Mouse (Mus musculus): ENCODE data around the gene Slc25a41. TPM values are rescaled to one million over a fixed set of nuclear protein-coding genes. Genes with fewer than 3 reads are reported as not detected.

The Slc25a41 gene
- polyA plus RNA-seq, 1 experiment from 2014 or later = not detected

GRCm38 (mm10) chr17:57038978-57039377 lies 2.5 kb downstream of the Slc25a41 start:
- H3K9me3 ChIP-seq (replicated peaks) = no peaks in the 10 kb centered on the region
- H3K4me2 ChIP-seq = no peak overlapping the region
- peaks cover 20% of the 10 kb centered on the region for H3K27me3 ChIP-seq
- H3K9ac ChIP-seq = no peak overlapping the region
- WGBS = 40% methylated on average over 8 of the region's 8 CpGs
- no peak overlapping the region for H3K27ac ChIP-seq
- H3K36me3 ChIP-seq = no peaks in the 10 kb centered on the region
- ATAC-seq (replicated peaks; ENCODE audit: insufficient number of reproducible peaks, insufficient read depth, low FRiP score, low read depth) = no peak
- H3K4me3 ChIP-seq = no peak overlapping the region
- H3K4me1 ChIP-seq (replicated peaks) = 0 out of 2 replicates have a peak, but pooled peaks cover 11% of the 10 kb centered on the region

- Histone ChIP-seq H3K9me3 (replicated peaks) (no peaks in the 10 kb centered on the region), H3K36me3 (peaks cover 4% of the 10 kb centered on the region; the same call in 1 of the 2 replicates), H3K4me1 (replicated peaks) (peaks cover 17% of the 10 kb centered on the region), H3K4me2 (peak overlapping the region; percentile 73; the same call in 1 of the 2 replicates), H3K9ac (no peak overlapping the region), H3K27ac (peak overlapping the region; percentile 88; the same call in 1 of the 2 replicates), H3K4me3 (peak overlapping the region; percentile 45; the same call in 1 of the 2 replicates), H3K27me3 (peaks cover 6% of the 10 kb centered on the region; the same call in 1 of the 2 replicates)
- no peak for ATAC-seq (replicated peaks; ENCODE audit: insufficient number of reproducible peaks, insufficient read depth, low FRiP score, low read depth)
- WGBS = 88% methylated on average over 4 of the region's 4 CpGs
Measured at GRCm38 (mm10) chr17:57032854-57033253, 8.6 kb downstream of the Slc25a41 start.

DNA sequence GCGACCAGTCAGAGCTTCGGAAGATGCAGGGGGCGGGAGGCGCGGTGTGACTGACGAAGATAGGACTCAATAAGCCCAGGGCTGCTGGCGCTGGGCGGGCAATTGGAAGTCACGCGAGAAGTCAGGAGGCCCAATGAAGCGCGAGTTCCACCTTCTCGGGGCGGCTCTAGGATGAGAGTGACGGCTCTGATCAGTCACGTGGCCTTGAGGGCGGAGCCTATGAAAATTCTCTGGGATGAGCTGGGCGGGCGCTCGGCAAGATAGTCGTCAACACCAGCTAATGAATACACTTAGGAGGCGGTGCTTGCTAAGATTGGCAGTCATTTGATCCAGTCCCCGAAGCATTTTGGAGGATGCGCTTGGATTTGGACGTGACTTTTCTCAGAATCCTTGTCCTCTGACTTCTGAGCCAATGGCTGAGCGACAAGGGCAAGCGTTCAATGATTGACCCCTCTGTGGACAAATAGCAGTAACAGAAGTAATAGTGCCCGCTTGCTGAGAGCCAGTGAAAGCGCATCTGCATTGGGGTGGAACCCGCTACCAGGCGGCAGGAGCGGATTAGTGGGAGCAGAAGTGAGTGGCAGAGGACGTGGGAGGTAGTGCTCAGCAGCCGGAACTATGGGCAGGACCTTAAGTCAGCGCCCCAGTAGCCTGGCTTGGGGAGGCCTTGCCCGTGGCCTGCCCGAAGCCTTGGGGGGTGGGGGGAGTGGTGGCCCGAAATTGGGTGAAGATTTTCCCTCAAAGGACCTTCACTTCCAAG lies 9.6 kb downstream of the Slc25a41 start:
- peak; percentile 95 for ATAC-seq (replicated peaks; ENCODE audit: insufficient number of reproducible peaks, insufficient read depth, low FRiP score, low read depth)
- Histone ChIP-seq H3K4me3 (peak overlapping the region; percentile 97), H3K36me3 (peaks cover 14% of the 10 kb centered on the region), H3K9me3 (replicated peaks) (no peaks in the 10 kb centered on the region), H3K4me1 (replicated peaks) (peaks cover 17% of the 10 kb centered on the region), H3K4me2 (peak overlapping the region; percentile 73), H3K9ac (peak overlapping the region; percentile 53), H3K27ac (peak overlapping the region; percentile 88), H3K27me3 (0 out of 2 replicates have a peak, but pooled peaks cover 2% of the 10 kb centered on the region)
- under 1% methylated on average over 38 of the region's 38 CpGs for WGBS

DNA sequence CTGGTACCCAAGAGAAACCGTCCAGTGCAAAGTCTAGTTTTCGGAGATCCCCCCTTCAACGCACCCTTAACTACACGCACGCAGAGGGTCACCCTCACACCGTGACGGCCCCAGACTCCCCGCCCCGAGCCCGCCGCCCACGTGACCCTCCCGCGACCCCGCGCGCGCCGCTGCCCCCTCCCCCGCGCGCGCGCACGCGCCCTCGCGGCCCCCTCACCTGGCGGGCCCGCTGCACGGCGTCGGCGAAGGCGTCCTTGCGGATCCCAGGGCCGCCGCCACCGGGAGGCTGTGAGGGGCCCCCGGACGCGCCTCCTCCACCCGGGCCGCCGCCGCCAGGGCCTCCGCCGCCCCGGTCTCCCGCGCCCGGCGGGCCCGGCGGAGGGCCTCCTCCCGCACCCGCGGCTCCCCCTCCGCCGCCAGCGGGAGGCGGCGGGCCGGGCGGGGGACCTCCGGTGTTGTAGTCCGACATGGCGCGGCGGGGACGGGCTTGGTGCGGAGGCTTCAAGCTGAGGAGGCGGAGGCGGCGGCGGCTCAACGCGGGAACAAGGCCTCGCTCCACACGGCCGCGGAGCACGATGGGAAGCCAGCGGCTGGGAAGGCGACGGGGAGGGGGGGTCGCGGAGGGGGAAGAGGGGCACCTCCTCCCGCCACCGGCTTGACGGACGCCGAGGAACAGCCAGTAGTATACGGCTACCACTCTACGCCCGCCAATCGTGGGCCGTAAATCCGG lies 10.4 kb downstream of the Slc25a41 start, which contains the start of gene Khsrp:
TSS of gene Khsrp (minus strand) at position 592 of the 730 bp plus-strand sequence.
- Histone ChIP-seq H3K27ac (peak within 1 kb of the TSS; percentile 96), H3K4me3 (peak within 1 kb of the TSS; percentile 97), H3K4me2 (peak within 1 kb of the TSS; percentile 75), H3K9ac (peak within 1 kb of the TSS; percentile 100), H3K27me3 (no peaks in the 10 kb centered on the region), H3K4me1 (replicated peaks) (peaks cover 17% of the 10 kb centered on the region), H3K36me3 (peaks cover 22% of the 10 kb centered on the region), H3K9me3 (replicated peaks) (no peaks in the 10 kb centered on the region)
- under 1% methylated on average over 72 of the region's 99 CpGs for WGBS
- no peak for ATAC-seq (replicated peaks; ENCODE audit: insufficient number of reproducible peaks, insufficient read depth, low FRiP score, low read depth)

- no peak for ATAC-seq (replicated peaks; ENCODE audit: insufficient number of reproducible peaks, insufficient read depth, low FRiP score, low read depth)
- H3K36me3 ChIP-seq = peaks cover 36% of the 10 kb centered on the region
- H3K27me3 ChIP-seq = no peaks in the 10 kb centered on the region
- H3K4me3 ChIP-seq = peak overlapping the region; percentile 97
- H3K27ac ChIP-seq = peak overlapping the region; percentile 96; the same call in 1 of the 2 replicates
- peaks cover 17% of the 10 kb centered on the region for H3K4me1 ChIP-seq (replicated peaks)
- peak overlapping the region; percentile 100 for H3K9ac ChIP-seq
- H3K9me3 ChIP-seq (replicated peaks) = no peaks in the 10 kb centered on the region
- peak overlapping the region; percentile 75 for H3K4me2 ChIP-seq
- 20% methylated on average over 8 of the region's 8 CpGs for WGBS
Measured at GRCm38 (mm10) chr17:57029691-57030090, 11.8 kb downstream of the Slc25a41 start.

DNA sequence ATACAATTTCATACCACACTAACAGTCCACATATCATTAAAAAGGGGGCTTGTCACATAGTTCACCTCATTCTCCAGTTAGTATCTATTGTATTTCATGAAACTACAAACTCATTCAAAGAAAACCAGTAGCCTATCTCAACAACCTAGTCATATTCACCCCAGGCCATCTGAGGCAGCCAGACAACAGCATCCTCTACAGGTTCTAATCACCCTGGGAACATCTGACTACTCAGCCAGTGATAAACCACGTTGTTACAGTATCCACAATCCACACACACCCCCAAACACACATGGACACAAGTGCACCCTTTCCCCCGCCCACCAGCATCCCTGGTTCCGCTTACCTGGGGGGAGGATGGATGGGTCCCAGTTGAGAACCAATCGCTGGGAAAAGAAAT lies 14.0 kb downstream of the Slc25a41 start:
- H3K4me2 ChIP-seq = no peak overlapping the region
- no peak overlapping the region for H3K9ac ChIP-seq
- H3K27me3 ChIP-seq = no peaks in the 10 kb centered on the region
- H3K36me3 ChIP-seq = peaks cover 58% of the 10 kb centered on the region
- H3K27ac ChIP-seq = no peak overlapping the region
- H3K9me3 ChIP-seq (replicated peaks) = no peaks in the 10 kb centered on the region
- ATAC-seq (replicated peaks; ENCODE audit: insufficient number of reproducible peaks, insufficient read depth, low FRiP score, low read depth) = no peak
- WGBS = 85% methylated on average over 4 of the region's 4 CpGs
- no peak overlapping the region for H3K4me3 ChIP-seq
- H3K4me1 ChIP-seq (replicated peaks) = peaks cover 16% of the 10 kb centered on the region

GRCm38 (mm10) chr17:57020960-57021359 lies 20.5 kb downstream of the Slc25a41 start:
- WGBS = 82% methylated on average over 5 of the region's 5 CpGs
- Histone ChIP-seq H3K9ac (no peak overlapping the region), H3K27me3 (no peaks in the 10 kb centered on the region), H3K9me3 (replicated peaks) (no peaks in the 10 kb centered on the region), H3K36me3 (peaks cover 48% of the 10 kb centered on the region), H3K4me2 (no peak overlapping the region), H3K4me3 (no peak overlapping the region), H3K27ac (no peak overlapping the region), H3K4me1 (replicated peaks) (no peaks in the 10 kb centered on the region)
- no peak for ATAC-seq (replicated peaks; ENCODE audit: insufficient number of reproducible peaks, insufficient read depth, low FRiP score, low read depth)

DNA sequence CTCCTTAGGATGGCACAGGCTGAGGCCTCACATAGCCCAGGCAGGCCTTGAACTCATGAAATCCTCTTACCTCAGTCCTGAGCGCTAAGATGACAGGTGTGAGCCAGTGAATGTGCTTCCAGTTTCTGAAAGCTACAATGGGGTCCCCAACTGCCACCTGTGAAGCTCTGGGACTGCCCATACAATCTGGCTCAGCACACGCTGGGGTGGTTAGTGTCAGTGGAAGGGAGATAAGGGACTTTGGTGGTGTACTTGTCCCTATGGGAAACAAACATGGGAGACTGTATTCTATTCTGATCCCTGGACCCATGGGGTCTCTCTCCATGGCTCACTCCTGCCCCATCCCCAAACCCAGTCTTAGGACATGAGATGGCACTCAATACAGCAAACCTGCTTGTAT lies 21.8 kb downstream of the Slc25a41 start:
- no peak overlapping the region for H3K27ac ChIP-seq
- H3K36me3 ChIP-seq = peaks cover 36% of the 10 kb centered on the region
- WGBS = 77% methylated on average over 2 of the region's 2 CpGs
- H3K27me3 ChIP-seq = no peaks in the 10 kb centered on the region
- no peaks in the 10 kb centered on the region for H3K9me3 ChIP-seq (replicated peaks)
- no peak overlapping the region for H3K9ac ChIP-seq
- ATAC-seq (replicated peaks; ENCODE audit: insufficient number of reproducible peaks, insufficient read depth, low FRiP score, low read depth) = no peak
- no peak overlapping the region for H3K4me2 ChIP-seq
- H3K4me3 ChIP-seq = no peak overlapping the region
- no peaks in the 10 kb centered on the region for H3K4me1 ChIP-seq (replicated peaks)

DNA sequence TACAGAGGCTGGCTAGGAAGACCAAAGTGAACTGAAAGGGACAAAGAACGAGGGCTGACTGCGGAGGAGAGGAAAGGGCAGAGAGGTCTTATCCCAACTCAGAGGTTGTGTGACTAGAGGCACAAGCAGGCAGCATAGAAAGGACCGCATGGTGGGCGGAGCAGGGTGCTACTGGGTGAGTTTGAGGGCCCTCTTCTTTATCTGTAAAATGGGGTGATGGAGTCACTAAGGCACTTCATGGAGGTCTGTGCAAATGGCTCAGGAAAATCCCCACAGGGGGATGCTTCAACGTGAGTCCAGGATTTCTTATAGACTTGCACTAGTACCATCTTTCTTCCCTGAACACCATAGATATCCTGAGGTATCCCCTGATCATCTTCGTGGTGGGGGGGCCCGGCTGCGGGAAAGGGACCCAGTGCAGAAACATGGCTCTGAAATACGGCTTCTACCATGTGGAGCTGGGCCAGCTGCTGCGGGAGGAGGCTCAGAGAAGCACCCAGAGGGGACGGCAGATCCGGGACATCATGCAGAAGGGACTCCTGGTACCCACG lies 29.1 kb downstream of the Slc25a41 start:
- Histone ChIP-seq H3K4me2 (peak overlapping the region; percentile 89), H3K4me3 (peak overlapping the region; percentile 67), H3K9ac (peak overlapping the region; percentile 81; the same call in 1 of the 2 replicates), H3K4me1 (replicated peaks) (peaks cover 19% of the 10 kb centered on the region), H3K27me3 (no peaks in the 10 kb centered on the region), H3K9me3 (replicated peaks) (no peaks in the 10 kb centered on the region), H3K27ac (peak overlapping the region; percentile 88), H3K36me3 (peaks cover 16% of the 10 kb centered on the region)
- no peak for ATAC-seq (replicated peaks; ENCODE audit: insufficient number of reproducible peaks, insufficient read depth, low FRiP score, low read depth)
- 74% methylated on average over 13 of the region's 13 CpGs for WGBS

GRCm38 (mm10) chr17:57011236-57012141 lies 30.0 kb downstream of the Slc25a41 start, which contains the start of the genes Gtf2f1 and Gm17949:
Gtf2f1 (minus strand) TSS chr17:57011288.
Gm17949 (plus strand) TSS chr17:57011469.
- Histone ChIP-seq H3K9me3 (replicated peaks) (no peaks in the 10 kb centered on the region), H3K9ac (peak within 1 kb of the TSS; percentile 81), H3K4me2 (peak within 1 kb of the TSS; percentile 89), H3K4me3 (peak within 1 kb of the TSS; percentile 67), H3K27me3 (no peaks in the 10 kb centered on the region), H3K36me3 (peaks cover 24% of the 10 kb centered on the region), H3K4me1 (replicated peaks) (peaks cover 19% of the 10 kb centered on the region), H3K27ac (peak within 1 kb of the TSS; percentile 88)
- peak; percentile 91 for ATAC-seq (replicated peaks; ENCODE audit: insufficient number of reproducible peaks, insufficient read depth, low FRiP score, low read depth)
- under 1% methylated on average over 51 of the region's 51 CpGs for WGBS

Measured in heart, embryonic 15.5 days (tissue).